Mouse (Mus musculus) right cerebral cortex, postnatal 4 days (tissue): ENCODE measurements around the gene Slc38a2.

Experiments used
- DNase-seq: peaks from one replicate; pipeline ENCODE4 v3.0.0-alpha.2; 2022

Slc38a2 gene

GRCm38 (mm10) chr15:96660590-96661141 is 38.9 kb downstream of the Slc38a2 start:
- no peak for DNase-seq

DNA sequence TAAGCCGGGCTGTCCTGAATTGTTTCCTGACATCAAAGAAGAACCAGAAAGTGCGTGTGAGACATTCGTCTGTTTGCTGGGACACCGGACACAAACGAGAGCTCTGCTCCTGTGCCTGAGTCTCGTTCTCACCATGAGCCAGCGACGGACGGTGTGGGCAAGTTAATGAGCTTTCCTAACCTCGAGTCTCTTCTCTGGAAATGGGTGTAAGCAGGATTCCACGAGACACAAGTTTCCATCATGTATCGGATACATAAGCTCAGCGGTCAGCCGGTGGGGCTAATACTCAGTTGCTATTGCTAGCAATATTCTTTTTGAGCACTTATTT is 41.3 kb downstream of the Slc38a2 start:
- DNase-seq, result no peak

GRCm38 (mm10) chr15:96657576-96658274 is 41.8 kb downstream of the Slc38a2 start:
- no peak for DNase-seq

DNA sequence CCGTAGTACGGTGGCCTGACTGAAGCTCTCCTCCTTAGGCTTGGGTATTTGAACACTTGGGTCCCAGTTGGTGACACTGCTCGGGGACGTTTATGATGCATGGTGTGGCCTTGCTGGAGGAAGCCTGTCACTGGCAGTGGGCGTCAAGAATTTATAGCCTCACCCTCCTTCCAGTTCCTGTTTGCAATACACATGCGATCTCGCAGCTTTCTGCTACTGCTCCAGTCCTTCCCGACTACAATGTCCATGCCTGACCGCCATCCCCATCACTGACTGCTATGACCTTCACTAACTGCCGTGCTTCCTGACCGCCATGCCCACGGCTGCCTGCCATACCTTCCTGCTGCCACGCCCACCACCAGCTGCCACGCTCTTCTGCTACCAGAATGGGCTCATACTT is 44.0 kb downstream of the Slc38a2 start:
- no peak for DNase-seq

- DNase-seq, result no peak
Observed at GRCm38 (mm10) chr15:96654714-96655113, 44.8 kb downstream of the Slc38a2 start.

DNA sequence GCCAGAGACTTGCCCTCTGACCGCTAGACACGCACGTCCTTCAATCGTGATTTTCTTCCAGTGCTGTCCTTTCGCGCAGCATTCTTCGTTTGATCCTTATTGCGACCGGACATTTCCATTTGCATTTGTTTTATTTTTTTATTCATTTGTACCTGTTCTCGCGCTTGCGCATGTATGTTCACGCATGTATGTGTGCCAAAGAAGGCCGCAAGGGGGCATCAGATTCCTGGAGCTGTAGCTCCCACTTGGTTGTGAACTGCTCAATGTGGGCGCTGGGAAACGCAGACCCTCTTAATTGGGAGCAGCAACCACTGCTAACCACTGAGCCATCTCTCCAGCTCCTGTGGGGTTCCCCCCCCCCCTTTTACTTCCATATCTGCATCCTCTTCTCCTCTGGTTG is 46.5 kb downstream of the Slc38a2 start:
- DNase-seq, result no peak

DNA sequence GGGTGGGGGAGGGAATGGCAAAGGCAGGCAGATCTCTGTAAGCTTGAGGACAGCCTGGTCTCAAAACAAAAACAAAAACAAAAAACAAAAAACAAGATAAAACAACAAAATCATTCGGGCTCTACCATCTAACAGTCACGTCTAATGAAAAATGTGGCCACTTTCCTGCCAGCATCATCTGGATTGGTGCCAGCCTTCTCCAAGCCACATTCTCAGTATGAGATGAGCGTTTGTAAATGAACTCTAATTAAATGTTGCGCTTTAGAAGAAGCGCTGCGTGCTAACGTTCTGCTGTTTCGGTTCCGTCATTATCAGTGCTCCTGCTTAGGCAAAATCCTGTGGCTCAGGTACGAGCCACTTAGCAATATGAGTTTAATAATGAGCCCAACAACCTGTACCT is 47.0 kb downstream of the Slc38a2 start:
- peak; percentile 54 for DNase-seq

DNA sequence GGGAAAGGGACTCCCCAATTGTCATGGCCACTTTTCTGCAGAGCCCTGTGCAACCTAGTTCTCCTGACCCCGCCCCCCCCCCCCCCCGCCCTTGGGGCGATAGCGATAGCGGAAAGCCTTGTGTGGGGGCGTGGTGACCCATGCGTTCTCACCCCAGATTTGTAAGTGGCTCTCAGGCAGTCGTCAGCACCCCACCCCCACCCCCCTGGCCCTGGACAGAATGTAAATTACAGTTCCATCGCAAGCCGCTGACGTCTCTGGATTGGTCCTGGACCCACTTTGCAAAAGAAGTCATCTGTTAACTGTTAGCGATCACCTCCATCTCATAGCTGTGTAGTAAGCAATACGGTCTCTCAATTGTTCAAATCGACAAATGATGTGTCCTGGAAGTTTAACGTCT is 52.2 kb downstream of the Slc38a2 start:
- DNase-seq, result no peak

DNA sequence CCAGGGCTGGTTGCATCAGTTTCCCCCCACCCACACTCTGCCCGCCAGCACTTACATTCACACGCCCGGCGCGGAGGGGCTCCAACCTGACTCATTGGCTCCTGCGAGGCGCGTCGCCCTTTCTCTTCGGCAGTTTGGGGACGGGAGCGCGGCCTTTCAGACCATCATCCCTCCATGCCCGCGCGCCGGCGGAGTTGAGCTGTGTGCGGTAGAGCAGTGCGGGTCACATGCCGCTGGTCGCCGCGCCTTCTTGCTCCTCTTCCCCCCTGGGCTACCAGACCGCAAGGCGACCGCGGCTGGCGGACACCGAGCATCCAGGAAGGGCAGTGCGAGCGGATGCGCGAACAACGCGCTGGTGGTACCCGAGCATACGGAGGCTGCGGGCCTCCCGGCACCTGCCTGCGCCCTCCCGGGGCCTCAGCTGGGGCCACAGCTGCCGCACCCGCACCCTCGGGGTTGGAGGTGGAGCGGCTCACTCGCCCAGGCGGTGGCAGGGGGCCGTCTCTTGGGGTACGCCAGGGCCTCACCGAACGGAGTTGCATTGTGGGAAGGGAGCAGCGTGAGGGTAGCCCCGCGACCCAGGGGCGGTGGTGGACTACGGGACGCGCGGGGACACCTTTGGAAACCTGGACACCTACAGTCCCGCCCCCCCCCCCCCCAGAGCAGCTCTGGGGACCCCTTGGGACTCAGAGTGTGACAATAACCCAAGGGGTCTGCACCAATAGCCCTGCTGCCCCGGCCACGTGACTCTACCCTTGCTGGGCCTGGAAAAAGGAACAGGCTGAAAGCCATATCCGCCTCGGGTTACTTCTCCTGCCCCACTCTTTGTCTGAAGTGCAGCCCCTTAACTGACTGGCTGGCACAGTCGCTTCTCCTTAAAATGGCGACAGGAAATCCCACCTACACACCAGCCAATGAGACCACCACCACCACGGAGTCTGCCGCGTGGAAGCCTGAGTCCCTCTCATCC is 56.8 kb downstream of the Slc38a2 start, which contains the start of gene Slc38a1:
Gene Slc38a1 (minus strand): TSS at position 478 of the 970 bp plus-strand sequence.
- peak; percentile 71 for DNase-seq

DNA sequence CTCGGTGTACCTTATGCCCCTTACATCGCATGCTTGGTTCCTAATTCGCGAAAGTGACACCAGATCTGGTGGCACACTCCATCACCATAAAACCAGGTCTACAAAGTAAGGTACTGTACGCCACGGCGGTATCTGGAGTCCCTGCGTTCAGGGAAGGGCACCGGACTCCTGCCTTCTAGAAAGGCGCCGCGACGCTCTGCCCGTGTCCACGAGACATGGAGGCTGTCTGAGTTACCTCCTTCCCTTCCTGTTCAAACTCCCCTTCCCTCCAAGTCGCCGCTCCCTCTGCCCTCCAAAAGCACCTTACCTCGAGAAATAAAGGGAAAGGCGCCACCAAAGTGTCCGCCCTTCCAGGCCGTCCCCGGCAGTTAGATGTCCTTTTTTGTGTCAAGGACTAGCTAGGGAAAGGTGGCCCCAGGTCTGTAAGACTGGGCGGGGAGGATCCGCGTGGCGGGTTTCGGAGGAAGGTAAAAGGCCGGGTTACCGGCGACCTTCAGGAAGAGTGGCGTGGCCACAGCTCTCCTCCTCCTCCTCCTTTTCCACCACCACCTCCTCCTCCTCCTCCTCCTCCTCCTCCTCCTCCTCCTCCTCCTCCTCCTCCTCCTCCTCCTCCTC is 57.6 kb downstream of the Slc38a2 start:
- peak; percentile 30 for DNase-seq

DNA sequence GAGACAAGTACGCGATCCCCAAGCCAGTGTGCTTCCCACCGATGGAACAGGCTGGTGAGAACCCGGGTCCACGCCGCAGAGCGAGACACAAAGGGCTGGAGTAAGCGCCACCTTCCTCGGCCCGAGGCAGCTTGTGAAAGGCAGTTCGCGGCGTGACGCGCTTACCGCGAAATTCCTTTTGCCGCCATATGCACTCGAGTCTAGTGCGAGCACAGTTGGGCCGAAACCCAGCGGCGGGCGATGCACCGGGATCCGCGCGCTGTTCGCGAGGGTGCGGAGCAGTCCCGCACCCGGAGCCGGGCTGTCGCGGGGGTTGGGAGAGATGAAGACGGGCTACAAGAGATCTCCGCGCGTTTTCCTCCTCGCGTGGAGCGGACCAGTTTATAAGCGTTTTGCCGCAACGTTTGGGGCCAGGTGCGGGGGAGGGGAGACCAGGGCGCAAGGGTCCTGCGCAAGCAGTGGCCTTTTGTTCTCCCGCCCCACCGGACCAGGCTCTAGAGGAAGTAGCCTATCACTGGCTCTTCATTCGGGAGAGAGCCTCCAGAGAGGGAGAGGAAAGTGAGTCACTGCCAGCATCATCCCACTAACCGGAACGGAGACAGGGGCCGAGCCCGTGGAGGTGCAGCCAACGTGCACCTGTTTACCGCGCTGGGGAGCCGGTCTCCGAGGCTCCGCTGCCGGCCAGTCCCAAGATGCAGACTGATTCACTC is 58.3 kb downstream of the Slc38a2 start:
- peak; percentile 70 for DNase-seq

- DNase-seq, result peak; percentile 32
Observed at GRCm38 (mm10) chr15:96640291-96640985, 59.1 kb downstream of the Slc38a2 start.

DNA sequence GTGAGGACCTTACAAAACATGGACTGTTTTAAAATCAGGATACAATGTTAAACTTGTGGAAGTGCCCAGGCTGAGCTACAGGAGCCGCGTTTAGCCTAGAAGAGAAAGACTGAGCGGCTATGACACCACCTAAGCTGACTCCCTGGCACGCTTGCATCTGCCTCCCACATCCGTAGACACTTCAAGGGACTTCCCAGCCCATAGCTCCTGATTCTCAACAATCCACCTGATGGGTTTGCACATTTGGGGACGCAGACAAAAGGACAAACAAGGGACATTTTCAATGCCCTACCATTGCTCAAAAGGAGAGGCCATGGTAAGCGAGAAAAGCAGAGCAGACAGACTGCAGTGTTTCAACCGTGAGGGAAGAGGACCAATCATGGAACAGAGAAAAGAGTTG is 59.9 kb downstream of the Slc38a2 start:
- DNase-seq, result no peak

DNA sequence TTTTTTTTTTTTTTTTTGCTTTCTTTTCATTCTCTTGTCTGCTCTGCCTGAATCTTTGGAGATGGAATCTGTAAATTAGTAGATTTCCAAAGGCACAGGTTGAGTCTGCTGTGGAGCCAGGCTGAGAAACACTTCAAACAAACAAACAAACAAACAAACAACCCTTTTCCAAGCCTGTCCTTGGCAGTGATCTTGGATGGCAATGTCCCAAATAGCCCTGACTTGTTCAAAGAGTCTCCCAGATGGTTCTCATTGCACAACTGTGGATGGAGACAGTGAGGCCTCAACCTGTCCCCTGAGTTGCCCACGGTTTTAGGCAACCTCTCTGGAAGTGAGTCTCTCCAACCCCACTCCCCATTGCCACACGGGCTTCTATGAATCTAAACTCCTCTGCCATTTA is 60.9 kb downstream of the Slc38a2 start:
- DNase-seq, result no peak

DNA sequence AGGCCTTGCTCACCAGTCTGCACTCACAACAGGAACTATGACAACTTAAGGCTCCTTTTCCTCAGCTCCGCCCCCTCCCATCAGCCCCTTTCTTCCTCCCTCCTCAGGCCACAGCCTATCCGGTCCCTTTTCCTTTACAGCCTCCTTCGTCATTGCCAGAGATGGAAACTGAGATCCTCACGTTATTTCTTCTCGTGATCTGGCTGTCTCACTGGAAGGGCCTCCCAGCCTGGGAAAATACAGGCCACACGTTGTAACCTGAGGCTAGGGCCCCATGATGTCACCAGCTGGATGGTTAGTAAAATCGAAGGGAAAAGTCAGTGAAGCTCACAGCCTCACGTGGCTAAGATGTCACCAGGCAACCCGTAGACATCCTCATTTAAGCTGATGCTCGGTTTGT is 61.4 kb downstream of the Slc38a2 start:
- DNase-seq, result no peak
